Mouse (Mus musculus): ENCODE data around the gene Tmem45a2. TPM values are rescaled to one million over a fixed set of nuclear protein-coding genes. Genes with fewer than 3 reads are reported as not detected.
A peak's percentile ranks its signal among the peaks of the same experiment; 100 is the strongest.

Gene Tmem45a2
- polyA plus RNA-seq (2016; fragmentation: Nextera tagmentation; extraction: Ambion mirVana): 0.14 TPM in 1 of 2 replicates, not detected in the other

GRCm38 (mm10) chr16:57071132-57071639, at the start of gene Tmem45a2:
TSS of gene Tmem45a2 (minus strand) at chr16:57071372.
- Histone ChIP-seq H3K27me3 (no peaks in the 10 kb centered on the region), H3K4me3 (no peak within 1 kb of the TSS), H3K36me3 (no peaks in the 10 kb centered on the region), H3K4me2 (replicated peaks) (no peak within 1 kb of the TSS), H3K27ac (no peak within 1 kb of the TSS), H3K4me1 (no peaks in the 10 kb centered on the region), H3K9me3 (replicated peaks) (no peaks in the 10 kb centered on the region), H3K9ac (no peak within 1 kb of the TSS)
- WGBS: 94% methylated on average over 5 of the region's 5 CpGs
- no peak for ATAC-seq (ENCODE audit: low FRiP score)

DNA sequence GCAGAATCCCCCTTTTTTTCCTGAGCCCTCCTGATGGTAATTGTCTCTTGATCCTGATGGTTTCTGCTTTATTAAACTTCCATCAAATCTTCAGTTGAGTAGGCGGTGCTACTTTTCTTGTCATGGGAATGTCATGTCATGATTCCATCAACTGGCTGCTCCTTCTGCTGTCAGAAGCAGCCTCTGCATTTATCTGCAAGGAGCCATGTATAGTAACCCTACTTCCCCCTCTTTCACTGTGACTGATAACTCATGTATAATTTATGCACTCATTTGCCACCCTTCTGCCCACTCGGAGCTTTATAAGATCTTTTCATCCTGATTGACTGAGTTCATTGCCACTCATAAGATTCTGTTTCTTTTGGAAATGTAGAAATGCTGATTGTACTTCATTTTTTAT, 46.4 kb upstream of the Tmem45a2 start:
- H3K27me3 ChIP-seq: no peaks in the 10 kb centered on the region

GRCm38 (mm10) chr16:57116066-57116465, 44.9 kb upstream of the Tmem45a2 start:
- Histone ChIP-seq H3K4me2 (replicated peaks) (no peak overlapping the region), H3K9ac (no peak overlapping the region), H3K27ac (no peak overlapping the region), H3K4me3 (no peak overlapping the region), H3K27me3 (no peaks in the 10 kb centered on the region), H3K36me3 (no peaks in the 10 kb centered on the region), H3K9me3 (replicated peaks) (no peaks in the 10 kb centered on the region), H3K4me1 (no peaks in the 10 kb centered on the region)
- no peak for ATAC-seq (ENCODE audit: low FRiP score)

More for the DNA sequence above, 46.4 kb upstream of the Tmem45a2 start:
- no peak for ATAC-seq (ENCODE audit: low FRiP score)
- Histone ChIP-seq H3K27ac (no peak overlapping the region), H3K4me1 (peaks cover 2% of the 10 kb centered on the region), H3K36me3 (no peaks in the 10 kb centered on the region), H3K9me3 (replicated peaks) (no peaks in the 10 kb centered on the region), H3K4me3 (no peak overlapping the region), H3K9ac (no peak overlapping the region), H3K4me2 (replicated peaks) (no peak overlapping the region)
- WGBS: 81% methylated on average over 2 of the region's 2 CpGs

GRCm38 (mm10) chr16:57106185-57106960, 35.2 kb upstream of the Tmem45a2 start:
- H3K9me3 ChIP-seq (replicated peaks): no peaks in the 10 kb centered on the region
- no peak overlapping the region for H3K4me2 ChIP-seq (replicated peaks)
- no peak for ATAC-seq (ENCODE audit: low FRiP score)
- no peaks in the 10 kb centered on the region for H3K4me1 ChIP-seq
- H3K27me3 ChIP-seq: no peaks in the 10 kb centered on the region
- H3K4me3 ChIP-seq: no peak overlapping the region
- no peaks in the 10 kb centered on the region for H3K36me3 ChIP-seq
- no peak overlapping the region for H3K27ac ChIP-seq
- WGBS: 81% methylated on average over 5 of the region's 5 CpGs
- no peak overlapping the region for H3K9ac ChIP-seq

DNA sequence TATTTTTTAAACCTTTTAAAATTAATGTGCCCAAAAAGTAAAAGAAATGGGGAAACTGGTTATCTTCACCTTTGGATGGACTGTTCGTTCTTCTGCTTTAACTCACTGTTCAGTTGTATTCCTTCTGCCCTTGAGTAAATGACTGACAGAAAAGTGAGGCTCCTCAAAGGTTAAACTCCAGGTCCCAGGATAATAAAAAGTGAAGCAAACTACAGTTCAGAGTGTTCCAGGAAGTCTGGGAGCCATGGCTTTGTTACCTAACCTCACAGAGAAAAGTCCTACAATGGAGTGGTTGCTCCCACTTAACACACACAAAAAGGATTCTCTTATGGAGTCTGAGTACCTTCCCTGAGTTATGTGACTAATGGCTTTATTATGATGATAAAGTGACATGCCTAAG, 30.0 kb upstream of the Tmem45a2 start:
- H3K9me3 ChIP-seq (replicated peaks): no peaks in the 10 kb centered on the region
- no peaks in the 10 kb centered on the region for H3K4me1 ChIP-seq
- H3K4me2 ChIP-seq (replicated peaks): no peak overlapping the region
- no peak overlapping the region for H3K9ac ChIP-seq
- ATAC-seq (ENCODE audit: low FRiP score): no peak
- no peak overlapping the region for H3K27ac ChIP-seq
- no peaks in the 10 kb centered on the region for H3K36me3 ChIP-seq
- H3K27me3 ChIP-seq: no peaks in the 10 kb centered on the region
- WGBS: 88% methylated on average over 1 of the region's 1 CpGs
- H3K4me3 ChIP-seq: no peak overlapping the region

DNA sequence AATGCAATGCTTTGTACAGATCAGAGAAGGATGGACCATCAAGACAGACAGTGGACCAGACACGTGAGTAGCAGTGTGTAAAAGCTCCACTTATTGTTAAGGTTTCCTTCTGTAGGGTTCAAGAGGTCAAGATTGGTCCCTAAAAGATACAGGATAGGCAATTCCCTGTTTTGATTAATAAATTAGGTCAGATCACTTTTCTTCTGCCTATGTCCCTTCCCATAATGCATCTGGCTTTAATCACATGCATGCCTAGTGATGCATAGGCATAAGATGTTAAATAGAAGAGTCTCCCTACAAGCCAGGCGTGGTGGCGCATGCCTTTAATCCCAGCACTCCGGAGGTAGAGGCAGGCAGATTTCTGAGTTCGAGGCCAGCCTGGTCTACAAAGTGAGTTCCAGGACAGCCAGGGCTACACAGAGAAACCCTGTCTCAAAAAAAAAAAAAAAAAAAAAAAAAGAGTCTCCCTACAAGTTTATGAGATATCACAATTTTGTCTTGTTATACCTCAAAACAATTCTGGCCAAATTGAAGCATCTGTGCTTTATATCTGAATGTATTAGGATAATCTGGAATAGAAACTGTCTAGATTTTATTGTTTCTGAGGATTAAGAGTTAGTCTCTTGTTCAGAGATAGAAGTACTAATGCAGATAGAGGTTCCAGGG, 28.5 kb upstream of the Tmem45a2 start:
- Histone ChIP-seq H3K36me3 (no peaks in the 10 kb centered on the region), H3K27me3 (no peaks in the 10 kb centered on the region), H3K4me1 (no peaks in the 10 kb centered on the region), H3K27ac (no peak overlapping the region), H3K4me3 (no peak overlapping the region), H3K9me3 (replicated peaks) (no peaks in the 10 kb centered on the region), H3K4me2 (replicated peaks) (no peak overlapping the region), H3K9ac (no peak overlapping the region)
- WGBS: 80% methylated on average over 5 of the region's 5 CpGs
- ATAC-seq (ENCODE audit: low FRiP score): no peak

DNA sequence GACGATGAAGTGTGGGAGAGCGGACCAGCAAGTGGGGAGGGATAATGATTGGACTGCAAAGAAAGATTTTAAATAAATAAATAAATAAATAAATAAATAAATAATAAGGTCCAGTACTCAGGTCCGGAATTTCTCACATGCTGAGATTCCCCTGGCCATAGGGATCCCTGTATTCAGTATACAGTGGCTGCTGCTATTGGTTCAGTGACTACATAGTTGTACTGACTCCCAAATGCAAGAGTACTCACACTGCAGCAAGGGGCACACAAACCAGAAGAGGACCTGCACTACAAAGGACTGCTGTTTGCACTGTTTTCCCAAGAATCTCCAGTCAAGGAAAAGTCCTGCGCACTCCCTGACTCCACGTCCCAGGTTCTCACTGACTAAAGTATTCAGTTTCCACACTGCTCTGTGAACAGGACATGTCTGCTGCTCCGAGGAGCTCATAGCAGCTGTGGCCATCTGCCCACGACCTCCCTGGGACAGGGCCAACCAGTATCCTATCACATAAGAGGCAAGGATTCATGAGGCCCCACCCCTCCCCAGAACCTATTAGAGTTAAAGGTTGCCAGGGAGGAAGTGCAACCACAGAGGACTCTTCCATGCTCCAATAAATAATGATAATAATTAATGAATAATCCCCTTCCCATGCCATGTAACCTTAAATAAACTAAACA, 27.4 kb upstream of the Tmem45a2 start:
- H3K4me2 ChIP-seq (replicated peaks): no peak overlapping the region
- no peaks in the 10 kb centered on the region for H3K9me3 ChIP-seq (replicated peaks)
- WGBS: 67% methylated on average over 7 of the region's 7 CpGs
- ATAC-seq (ENCODE audit: low FRiP score): 0 out of 2 replicates have a peak, but pooled peaks have one; percentile 32
- no peak overlapping the region for H3K4me3 ChIP-seq
- no peaks in the 10 kb centered on the region for H3K4me1 ChIP-seq
- no peak overlapping the region for H3K9ac ChIP-seq
- H3K36me3 ChIP-seq: no peaks in the 10 kb centered on the region
- no peaks in the 10 kb centered on the region for H3K27me3 ChIP-seq
- H3K27ac ChIP-seq: no peak overlapping the region

- no peaks in the 10 kb centered on the region for H3K27me3 ChIP-seq
- H3K9ac ChIP-seq: no peak overlapping the region
- no peaks in the 10 kb centered on the region for H3K9me3 ChIP-seq (replicated peaks)
- no peak for ATAC-seq (ENCODE audit: low FRiP score)
- H3K4me1 ChIP-seq: no peaks in the 10 kb centered on the region
- H3K4me2 ChIP-seq (replicated peaks): no peak overlapping the region
- H3K4me3 ChIP-seq: no peak overlapping the region
- WGBS: 74% methylated on average over 6 of the region's 6 CpGs
- H3K27ac ChIP-seq: no peak overlapping the region
- H3K36me3 ChIP-seq: no peaks in the 10 kb centered on the region
These were observed 21.9 kb upstream of the Tmem45a2 start for GRCm38 (mm10) chr16:57092911-57093605.

DNA sequence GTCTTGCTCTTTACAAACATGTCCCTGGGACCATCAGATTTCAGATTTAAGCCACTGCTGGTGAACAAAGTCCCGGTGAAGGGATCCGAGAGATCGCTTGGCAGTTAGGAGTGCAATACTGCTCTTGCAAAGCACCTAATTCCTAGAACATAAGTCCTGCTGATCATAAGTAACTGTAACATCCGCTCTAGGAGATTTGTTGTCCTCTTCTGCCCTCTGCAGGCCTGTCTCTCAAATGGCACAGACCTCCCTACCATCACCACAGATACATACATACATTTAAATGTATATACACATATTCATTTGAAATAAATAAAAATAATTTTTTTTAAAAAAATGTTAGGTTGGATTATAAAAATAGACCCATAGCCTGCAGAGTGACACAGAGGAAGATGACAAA, 21.3 kb upstream of the Tmem45a2 start:
- ATAC-seq (ENCODE audit: low FRiP score): peak; percentile 77; the same call in 1 of the 2 replicates

DNA sequence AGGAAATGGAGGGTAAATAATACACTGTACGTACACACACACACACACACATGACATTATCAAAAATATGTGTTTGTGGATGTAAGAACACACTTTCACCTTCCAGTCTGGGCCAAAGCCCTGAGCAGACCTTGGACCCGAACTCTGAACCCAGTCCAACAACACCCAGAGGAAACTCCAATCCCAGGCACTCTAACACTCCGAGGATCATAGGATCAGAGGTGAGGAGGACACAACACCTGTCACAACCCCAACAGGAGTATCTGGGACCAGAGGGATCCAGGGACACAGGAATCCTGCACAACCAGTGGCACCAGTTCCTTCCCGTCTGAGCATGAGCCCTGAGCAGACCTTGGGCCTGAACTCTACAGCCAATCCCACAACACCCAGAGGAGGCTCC, 8.4 kb upstream of the Tmem45a2 start:
- no peak overlapping the region for H3K27ac ChIP-seq

More for the DNA sequence above, 21.3 kb upstream of the Tmem45a2 start:
- Histone ChIP-seq H3K9ac (no peak overlapping the region), H3K4me1 (no peaks in the 10 kb centered on the region), H3K9me3 (replicated peaks) (no peaks in the 10 kb centered on the region), H3K27ac (no peak overlapping the region), H3K27me3 (no peaks in the 10 kb centered on the region), H3K4me3 (no peak overlapping the region), H3K4me2 (replicated peaks) (no peak overlapping the region), H3K36me3 (no peaks in the 10 kb centered on the region)
- 63% methylated on average over 4 of the region's 4 CpGs for WGBS

DNA sequence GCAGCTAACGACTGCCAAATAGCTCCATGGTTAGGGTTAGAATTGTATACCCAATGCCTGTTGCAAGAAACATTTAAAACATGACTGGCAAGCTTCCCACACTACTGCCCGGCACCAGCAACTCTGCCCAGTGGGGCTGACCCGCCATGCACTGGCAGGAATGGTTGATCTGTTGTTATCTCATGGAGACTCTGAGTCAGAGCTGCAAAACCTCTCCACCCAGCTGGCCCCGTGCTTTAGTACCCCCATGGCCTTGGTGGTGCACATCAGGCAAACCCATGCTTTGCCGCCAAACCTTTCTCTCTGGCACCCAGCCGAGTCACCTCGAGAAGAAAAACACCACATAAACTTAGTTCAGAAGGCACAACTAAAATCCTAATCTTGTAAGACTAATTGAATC, 4.8 kb upstream of the Tmem45a2 start:
- Histone ChIP-seq H3K4me1 (no peaks in the 10 kb centered on the region), H3K4me2 (replicated peaks) (no peak overlapping the region), H3K9me3 (replicated peaks) (no peaks in the 10 kb centered on the region), H3K27me3 (no peaks in the 10 kb centered on the region), H3K36me3 (no peaks in the 10 kb centered on the region), H3K4me3 (no peak overlapping the region), H3K27ac (no peak overlapping the region), H3K9ac (no peak overlapping the region)
- no peak for ATAC-seq (ENCODE audit: low FRiP score)
- 77% methylated on average over 7 of the region's 7 CpGs for WGBS

More for the DNA sequence above, 8.4 kb upstream of the Tmem45a2 start:
- Histone ChIP-seq H3K4me2 (replicated peaks) (no peak overlapping the region), H3K4me1 (no peaks in the 10 kb centered on the region), H3K36me3 (no peaks in the 10 kb centered on the region), H3K27me3 (no peaks in the 10 kb centered on the region), H3K9me3 (replicated peaks) (no peaks in the 10 kb centered on the region), H3K4me3 (no peak overlapping the region), H3K9ac (no peak overlapping the region)
- ATAC-seq (ENCODE audit: low FRiP score): no peak
- WGBS: 85% methylated on average over 4 of the region's 4 CpGs

DNA sequence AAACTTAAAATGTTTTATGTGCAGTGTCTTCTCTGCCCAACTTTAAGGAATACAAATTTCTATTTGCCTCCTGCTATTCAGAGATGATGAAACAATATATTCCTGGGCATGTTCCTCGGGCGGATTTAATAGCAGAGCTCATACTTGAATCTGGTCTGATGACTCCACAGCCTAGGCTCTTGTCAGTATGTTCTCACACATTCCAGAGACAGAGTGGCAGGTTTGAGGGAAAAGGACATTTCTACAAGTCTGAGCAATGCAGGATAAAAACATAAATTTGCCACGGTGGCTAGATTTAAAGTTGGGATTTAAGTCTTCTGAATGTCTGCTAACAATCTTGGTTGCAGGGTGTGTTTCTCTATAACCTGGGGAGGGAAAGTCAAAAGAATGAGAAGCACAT, 9.1 kb downstream of the Tmem45a2 start:
- 93% methylated on average over 3 of the region's 3 CpGs for WGBS
- H3K4me1 ChIP-seq: no peaks in the 10 kb centered on the region
- ATAC-seq (ENCODE audit: low FRiP score): no peak

More for the DNA sequence above, 9.1 kb downstream of the Tmem45a2 start:
- H3K36me3 ChIP-seq: no peaks in the 10 kb centered on the region
- H3K4me2 ChIP-seq (replicated peaks): no peak overlapping the region
- no peak overlapping the region for H3K4me3 ChIP-seq
- no peaks in the 10 kb centered on the region for H3K27me3 ChIP-seq
- H3K9me3 ChIP-seq (replicated peaks): no peaks in the 10 kb centered on the region
- H3K9ac ChIP-seq: no peak overlapping the region
- no peak overlapping the region for H3K27ac ChIP-seq

All from hindbrain, embryonic 12.5 days (tissue).